Mouse (Mus musculus): ENCODE results near the gene Grk6.

The Grk6 gene

DNA sequence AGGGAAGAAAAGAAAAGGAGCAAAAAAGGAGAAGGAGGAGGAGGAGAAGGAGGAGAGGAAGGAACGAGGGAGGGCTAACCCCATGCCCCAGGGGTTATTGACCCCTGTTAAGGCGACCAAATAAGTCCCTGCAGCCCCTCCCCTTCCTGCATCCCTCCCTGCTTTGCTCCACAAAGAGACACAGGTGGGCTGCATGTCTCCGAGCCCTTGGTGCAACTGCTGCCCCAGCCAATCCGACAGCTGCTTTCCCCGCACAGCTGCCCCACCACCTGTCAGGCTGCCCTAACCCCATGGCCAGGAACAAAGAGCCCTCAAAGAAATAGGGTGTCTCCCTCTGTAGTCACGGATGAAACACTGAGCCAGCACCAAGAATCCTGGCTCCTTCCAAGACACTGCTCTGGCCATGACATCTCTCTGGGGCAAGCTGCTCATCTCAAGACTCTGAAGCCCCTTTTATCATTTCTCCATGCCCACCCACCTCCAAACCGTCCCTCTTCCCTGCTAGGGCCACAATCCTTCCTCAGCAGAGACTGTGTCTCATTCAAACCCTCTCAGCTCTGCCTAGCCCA, 39.7 kb downstream of the Grk6 start:
- no peak for DNase-seq (ENCODE audit: low read depth, low spot score)

DNA sequence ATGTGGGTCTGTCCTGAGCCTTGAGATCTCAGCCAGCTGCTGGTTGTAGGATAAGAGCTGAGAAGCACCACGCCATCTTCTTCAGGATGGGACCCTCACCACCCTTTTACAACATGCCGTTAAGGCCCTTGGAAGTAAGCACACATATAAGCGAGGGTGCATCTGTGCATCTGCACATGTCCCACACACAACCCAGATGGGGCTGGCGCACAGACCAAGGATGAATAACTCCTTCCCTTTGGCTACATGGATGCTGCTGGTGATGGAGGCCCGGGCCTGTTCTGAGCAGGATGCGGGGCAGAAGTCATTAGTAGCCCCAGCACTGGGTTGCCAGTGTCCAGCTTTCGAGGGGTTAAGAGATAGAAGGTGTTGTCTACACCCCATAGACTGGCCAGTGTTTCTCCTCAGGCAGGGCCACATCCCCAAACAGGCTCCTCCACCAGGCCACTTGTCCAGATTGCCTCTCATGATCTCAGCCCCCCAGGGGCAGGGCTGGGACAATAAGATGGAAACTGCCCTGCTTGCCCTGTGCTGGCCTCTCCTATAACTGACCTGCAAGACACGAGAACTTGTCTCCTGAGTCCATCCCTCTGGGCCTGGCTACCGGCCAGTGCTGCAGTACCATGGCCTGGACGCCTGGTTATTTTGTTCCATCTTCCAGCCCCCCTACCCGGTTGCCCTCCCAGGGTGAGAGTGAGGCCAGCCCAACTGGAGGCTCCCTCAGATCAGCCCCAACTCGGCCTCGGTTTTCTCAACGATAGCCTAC, 41.3 kb downstream of the Grk6 start:
- no peak for DNase-seq (ENCODE audit: low read depth, low spot score)

DNA sequence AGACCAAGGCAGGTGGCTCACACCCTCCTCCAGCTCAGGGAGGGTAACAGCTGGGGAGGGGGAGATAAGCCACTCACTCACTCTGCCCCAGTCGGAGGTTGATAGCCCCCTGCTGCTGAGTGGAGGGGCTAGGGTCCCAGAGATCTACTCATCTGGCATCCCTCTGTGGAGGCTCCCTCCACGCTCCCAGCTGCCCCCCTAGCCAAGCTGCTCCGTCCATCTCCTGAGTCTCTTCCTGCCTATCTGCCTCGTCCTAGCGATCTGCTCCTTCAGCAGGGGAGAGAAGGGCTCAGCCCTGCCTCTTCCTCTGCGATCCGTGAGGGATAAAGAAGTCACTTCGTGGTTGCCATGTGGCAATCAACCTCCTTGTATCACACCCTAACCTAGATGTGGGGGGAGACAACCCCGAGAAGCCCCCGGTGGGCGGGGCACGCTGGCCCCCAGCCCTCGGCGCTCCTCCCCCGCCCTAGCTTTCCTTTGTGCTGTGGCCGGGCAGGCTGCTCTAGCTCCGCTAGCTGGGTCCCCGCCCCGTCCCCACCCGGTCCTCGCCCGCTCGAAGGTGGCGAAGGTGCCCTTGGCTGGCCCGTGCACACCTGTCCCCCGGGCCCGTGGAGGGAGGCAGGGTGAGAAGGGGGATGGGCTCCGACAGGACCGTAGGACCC, 42.2 kb downstream of the Grk6 start:
- DNase-seq (ENCODE audit: low read depth, low spot score) = no peak

DNA sequence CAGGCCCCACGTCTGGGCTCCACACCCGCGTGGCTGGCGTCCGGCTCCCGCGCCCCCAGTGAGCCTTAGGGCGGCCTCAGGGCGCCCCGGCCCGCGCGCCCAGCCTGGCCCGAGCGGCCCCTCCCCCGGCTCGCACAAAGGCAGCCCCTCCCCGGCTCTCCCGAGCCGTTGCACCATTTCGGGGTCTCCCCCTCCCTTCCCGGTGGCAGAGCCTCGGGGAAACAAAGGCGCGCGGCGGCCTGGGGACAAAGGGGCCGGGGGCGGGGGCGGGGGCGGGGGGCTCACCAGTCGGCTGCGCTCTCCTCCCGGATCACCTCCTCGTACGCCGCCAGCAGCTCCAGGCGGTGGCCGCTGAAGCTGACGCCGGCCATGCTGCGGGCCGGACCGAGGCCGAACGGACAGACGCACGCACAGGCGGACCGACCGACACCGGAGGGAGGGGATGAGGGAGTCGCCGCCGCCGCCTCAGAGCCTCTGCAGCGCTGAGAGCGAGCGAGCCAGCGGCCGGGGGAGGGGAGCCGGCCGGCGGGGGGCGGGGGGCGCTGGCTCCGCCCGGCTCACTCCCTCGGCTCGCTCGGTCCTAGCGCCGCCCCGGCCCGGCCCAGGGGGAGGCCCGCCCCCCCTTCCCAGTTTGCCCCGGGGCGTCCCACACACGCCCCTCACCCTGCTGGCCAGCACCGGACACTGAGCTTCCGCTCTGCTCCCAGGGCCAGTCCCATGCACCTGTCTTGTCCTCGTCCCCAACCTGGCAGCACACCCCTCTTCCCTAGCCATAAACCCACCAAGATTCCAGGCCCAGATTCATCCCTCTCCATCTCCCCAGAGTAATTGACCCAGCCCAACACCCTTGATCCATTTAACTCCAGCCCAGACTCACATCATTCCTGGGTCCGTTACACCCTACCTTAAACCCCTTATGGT, 43.0 kb downstream of the Grk6 start, which contains the start of gene Dbn1:
Dbn1 (minus strand) TSS at position 534 of the 921 bp plus-strand sequence.
- no peak for DNase-seq (ENCODE audit: low read depth, low spot score)

DNA sequence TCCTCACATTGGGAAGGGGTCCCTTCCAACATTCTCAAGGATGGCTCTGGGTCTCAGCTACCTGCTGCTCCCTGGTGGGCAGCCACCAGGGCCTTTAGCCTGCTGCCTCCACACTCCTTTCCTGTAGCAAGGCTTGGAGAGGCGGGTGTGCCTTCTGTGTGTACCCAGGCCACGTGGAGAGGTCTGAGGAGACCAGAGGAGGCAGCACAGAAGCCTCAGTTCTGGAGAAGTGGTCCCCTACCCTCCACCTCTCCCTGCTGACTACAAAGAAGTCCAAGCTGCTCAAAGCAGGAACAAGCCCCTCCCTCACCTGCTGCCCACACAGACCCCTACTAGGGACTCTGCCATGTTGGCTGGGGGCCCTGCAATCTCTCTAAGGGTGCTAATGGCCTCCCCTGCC, 49.4 kb downstream of the Grk6 start:
- DNase-seq (ENCODE audit: low read depth, low spot score) = no peak

DNA sequence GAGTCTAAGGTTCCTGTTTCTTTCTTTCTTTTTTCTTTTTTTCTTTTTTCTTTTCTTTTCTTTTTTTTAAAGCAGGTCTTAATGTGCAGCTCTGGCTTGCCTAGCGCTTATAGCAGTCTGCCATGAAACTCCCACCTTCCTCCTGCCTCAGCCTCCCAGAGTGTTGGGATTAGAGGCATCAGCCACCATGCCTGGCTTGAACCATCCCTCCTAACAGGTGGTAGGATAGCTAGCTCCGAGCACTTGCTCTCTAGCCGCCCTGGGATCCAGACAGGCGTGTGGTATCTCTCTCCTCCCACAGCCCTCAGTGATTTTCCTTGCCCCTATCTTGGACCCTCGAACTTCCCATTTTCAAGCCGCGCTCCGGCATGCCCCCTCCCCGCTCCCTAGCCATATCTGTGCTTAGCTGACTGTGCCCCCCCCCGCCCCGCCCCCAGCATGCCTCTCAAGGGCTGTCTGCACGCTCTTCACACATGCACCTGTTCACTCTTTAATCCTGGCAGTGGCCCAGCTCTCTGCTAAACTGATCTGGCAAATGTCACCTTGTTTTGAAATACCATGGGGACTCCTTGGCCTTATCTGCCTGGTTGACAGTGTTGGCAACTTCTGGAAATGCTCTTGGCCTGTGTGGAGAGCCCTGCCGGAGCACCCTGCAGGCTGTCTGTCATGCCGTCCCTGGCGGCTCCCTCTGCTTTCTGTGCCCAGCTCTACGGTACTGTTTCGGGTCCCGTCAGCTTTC, 50.2 kb downstream of the Grk6 start:
- no peak for DNase-seq (ENCODE audit: low read depth, low spot score)

DNA sequence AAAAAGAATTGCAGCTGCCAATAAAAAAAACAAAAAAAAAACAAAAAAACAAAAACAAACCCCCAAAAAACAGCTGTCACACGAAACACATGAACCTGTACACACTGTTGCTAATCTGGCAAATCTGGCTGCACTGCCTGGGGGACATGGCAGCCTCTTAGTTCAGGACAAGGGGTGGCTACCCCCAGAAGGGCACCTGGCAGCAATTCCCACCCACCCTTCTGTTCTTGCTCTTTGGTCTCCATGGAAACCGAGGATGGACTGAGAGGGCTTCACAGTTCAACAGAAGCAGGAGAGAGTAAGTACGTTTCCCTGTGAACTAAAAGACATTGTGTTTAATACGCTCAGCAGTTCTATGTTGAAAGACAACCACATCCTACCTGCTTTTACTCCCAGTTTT, 50.8 kb downstream of the Grk6 start:
- no peak for DNase-seq (ENCODE audit: low read depth, low spot score)

DNA sequence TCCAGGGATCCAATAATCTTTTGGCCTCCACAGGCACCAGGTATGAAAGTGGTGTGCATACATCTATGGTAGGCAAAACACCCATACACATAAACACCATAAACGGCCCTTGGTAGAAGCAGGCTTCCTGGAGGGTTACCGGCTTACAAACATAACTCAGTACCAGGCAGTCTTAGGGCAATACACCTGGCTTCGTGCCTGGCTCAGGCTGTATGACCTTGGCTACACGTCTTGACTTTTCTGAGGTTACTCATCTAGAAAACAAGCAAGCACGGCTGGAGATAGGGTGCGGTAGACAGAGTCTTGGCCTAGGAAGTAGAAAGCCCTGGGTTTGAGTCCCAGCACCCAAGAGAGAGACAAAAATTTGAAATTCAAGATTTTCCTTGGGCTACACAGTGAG, 51.8 kb downstream of the Grk6 start:
- DNase-seq (ENCODE audit: low read depth, low spot score) = no peak

DNA sequence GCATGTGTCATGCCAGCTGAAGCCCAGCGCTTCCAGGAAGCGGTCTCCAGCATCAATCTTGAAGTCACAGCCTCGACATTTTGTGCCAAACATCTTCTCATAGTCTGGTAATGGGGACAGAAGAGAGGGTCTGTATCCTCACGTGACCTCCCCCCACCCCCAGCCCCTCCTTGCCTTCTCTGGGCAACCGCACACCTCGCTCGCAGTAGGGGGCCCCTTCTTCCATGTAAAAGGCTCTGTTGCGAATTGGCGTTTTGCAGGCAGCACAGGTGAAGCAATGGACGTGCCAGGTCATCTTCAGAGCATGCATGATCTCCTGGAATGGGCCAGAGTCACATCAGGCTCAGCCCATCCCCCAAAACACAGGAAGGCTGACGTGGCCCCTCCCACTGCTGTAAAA, 54.0 kb downstream of the Grk6 start:
- no peak for DNase-seq (ENCODE audit: low read depth, low spot score)

DNA sequence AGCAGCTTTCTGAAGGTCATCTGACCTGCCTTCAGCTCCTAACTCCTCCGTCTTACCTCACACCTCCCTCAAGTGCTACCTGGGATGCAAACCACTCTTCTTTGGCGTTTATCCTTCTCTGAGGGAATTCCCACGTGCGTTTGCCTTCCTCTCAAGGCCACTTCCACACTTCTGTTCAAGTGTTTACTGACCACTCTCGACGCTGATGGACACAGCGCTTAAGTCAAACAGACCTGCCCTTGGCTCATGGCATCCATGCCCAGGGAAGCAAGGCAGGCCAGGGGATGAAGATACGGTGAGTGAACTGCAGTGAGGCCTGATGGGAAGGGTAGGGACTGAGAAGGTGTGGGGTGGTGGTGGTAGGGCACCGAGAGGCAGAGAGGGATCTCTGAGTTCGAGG, 55.7 kb downstream of the Grk6 start:
- no peak for DNase-seq (ENCODE audit: low read depth, low spot score)

DNA sequence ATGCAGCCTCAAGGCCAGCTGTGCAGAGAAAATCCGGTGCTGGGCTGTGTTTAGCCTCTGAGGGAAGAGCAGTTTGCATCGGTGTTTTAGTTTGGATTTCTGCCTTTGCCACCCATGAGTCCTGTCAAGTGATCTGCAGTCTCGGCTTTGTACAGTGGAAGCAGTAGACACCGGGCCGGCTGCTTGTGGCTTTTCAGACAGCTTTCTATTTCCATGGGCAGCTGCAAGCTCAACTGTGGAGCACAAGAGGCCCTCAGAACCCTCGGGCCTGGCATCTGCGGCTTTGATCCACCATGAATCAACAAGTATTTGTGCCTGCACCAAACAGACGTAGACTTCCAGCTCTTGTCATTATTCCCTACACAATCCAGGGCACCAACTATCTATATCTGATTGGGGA, 57.5 kb downstream of the Grk6 start:
- DNase-seq (ENCODE audit: low read depth, low spot score) = no peak

DNA sequence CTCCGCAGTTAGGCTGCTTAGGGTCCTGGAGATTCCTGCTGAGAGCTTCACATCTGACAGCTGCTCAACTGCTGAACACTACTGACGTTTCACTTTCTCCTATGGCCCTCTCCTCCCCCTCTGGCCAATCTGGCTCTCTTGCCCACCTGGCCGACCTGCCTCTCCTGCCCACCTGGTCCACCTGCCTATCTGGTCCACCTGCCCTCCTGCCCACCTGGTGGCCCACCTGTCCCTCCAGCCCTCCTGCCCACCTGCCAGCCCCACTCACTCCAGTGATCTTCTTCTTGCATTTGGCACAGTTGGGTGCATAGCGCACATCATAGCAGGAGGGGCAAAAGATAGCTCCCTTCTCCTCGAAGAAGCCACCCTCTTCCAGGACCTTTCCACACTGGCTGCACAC, 59.5 kb downstream of the Grk6 start:
- no peak for DNase-seq (ENCODE audit: low read depth, low spot score)

DNA sequence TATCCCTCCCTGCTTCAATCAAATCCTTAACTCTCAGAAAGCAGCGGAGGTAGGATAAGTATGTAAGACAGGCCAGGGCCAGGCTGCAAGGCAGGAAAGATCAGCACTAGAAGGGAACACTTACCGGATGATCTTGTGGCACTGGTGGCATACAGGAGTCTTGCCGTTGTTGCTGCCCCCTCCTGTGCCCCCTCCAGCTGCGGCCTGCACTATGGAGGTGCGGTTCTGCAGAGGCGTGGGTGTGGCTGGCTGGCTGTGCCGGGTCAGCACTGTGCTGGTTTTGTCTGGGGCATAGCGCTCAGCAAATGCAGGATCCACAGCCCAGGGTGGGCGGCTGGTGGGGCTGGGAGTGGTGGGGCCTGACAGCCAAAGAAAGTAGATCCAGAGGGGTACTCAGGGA, 60.9 kb downstream of the Grk6 start:
- no peak for DNase-seq (ENCODE audit: low read depth, low spot score)

DNA sequence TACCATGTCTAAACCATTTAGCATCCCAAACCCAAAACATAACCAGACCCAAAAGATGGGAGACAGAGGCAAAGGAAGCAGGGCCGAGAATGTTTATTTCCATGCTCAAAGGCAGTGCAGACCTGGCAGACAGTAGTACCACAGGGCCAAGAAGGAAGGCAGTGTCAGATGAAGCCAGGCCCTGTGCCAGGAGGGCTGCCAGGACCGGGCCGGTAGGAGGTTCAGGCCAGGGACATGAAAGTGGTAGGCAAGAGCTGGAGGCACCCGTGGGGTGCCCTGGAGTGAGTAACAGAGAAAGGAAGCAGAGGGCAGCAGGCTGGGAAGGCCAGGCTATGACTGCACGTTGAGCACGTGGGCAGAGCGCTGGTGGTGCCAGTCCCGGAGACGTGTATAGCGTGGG, 61.8 kb downstream of the Grk6 start:
- no peak for DNase-seq (ENCODE audit: low read depth, low spot score)

DNA sequence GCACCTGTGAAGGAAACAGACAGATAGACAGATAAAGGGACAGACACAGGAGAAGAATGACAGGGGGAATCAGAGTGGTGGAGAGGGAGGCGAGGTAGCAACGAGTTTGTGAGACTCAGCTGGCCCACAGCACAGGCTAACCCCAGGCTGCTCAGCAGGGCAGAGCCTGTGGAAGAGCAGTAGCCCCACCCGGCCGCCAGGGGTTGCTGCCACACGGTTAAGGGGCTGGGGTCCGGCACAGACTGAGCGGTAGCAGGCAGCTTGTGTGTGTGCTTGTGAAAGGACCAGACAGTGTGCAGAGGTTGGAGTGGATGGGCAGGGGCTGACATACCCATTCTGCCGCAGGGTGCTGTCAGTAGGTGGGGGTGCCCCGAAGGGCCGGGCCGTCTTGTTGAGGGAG, 63.0 kb downstream of the Grk6 start:
- DNase-seq (ENCODE audit: low read depth, low spot score) = no peak

DNA sequence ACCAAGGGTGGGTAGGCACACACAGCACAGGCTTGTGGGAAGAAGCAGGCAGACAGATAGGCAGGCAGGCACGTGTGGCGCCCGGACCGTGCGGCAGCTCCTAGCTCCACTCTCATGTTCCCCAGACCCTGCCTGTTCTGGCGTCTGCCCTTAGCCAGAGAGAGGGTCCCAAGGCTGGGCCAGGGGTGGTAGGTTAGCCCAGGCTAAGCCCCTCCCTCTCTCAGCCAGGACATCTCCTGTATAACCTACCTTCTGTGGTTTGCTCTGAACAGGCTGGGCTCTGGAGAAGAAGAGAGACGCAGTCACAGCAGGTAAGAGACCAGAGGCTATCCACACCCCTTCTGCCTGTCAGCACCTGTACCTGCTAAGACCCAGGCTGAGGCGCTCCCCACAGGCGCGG, 63.7 kb downstream of the Grk6 start:
- no peak for DNase-seq (ENCODE audit: low read depth, low spot score)

DNA sequence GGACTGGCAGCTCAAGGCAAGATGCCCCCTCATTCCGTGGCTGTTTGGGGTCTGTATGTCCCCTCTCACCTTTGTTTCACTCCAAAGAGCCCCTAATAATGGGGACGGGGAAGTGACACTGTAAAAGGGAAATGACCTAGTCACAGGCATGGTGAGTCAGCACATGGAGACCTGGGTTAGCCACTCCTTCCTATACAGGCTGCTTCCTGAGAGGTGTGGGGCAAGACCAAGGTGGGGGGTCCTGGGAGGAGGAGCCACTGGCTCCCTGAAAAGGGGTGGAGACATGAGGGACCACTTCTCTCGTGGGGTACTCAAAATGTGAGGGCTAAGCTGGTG, 65.4 kb downstream of the Grk6 start:
- no peak for DNase-seq (ENCODE audit: low read depth, low spot score)
